Mouse (Mus musculus): ENCODE measurements around the gene Nceh1. TPM values are rescaled to one million over a fixed set of nuclear protein-coding genes. Genes with fewer than 3 reads are reported as not detected.

Nceh1 gene
- total and polyA plus RNA-seq, 3 experiments: 8.2 to 9.3 TPM; not detected in 1

- Histone ChIP-seq H3K79me2 (ENCODE audit: control insufficient read depth, insufficient read depth, low read length, poor library complexity) (no peaks in the 10 kb centered on the region), H3K27me3 (ENCODE audit: control insufficient read depth in 1 of 2, insufficient read depth in 2 of 2, low read length in 2 of 2) (no peaks in the 10 kb centered on the region), H3K9ac (ENCODE audit: control insufficient read depth, low read depth, low read length, poor library complexity, severe bottlenecking) (no peak overlapping the region), H3K4me1 (ENCODE audit: control insufficient read depth in 1 of 2, insufficient read depth in 2 of 2, low read length in 2 of 2) (no peaks in the 10 kb centered on the region), H3K27ac (ENCODE audit: control insufficient read depth, low read depth, low read length) (no peak overlapping the region), H3K36me3 (ENCODE audit: control insufficient read depth in 1 of 2, insufficient read depth in 2 of 2, low read length in 2 of 2) (no peaks in the 10 kb centered on the region; a peak in 2 of 4 replicates), H3K4me3 (ENCODE audit: control insufficient read depth in 1 of 2, insufficient read depth in 1 of 2, low read depth in 2 of 2, low read length in 2 of 2) (no peak overlapping the region), H3K9me3 (replicated peaks; ENCODE audit: insufficient read depth, low read length) (no peaks in the 10 kb centered on the region)
- no peak for DNase-seq (ENCODE audit: low read depth, low spot score)
- TF ChIP-seq POLR2AphosphoS2 (IDR thresholded peaks at IDR 0.05; ENCODE audit: low read length): no peak
- TF ChIP-seq TBP (IDR thresholded peaks at IDR 0.05; ENCODE audit: low read depth, low read length): no peak
- TF ChIP-seq EP300 (IDR thresholded peaks at IDR 0.05; ENCODE audit: low read depth in 1 of 2, low read length in 2 of 2): no peak
- no peak for TF ChIP-seq E2F4 (IDR thresholded peaks at IDR 0.05; ENCODE audit: borderline replicate concordance, low read depth, low read length)
- TF ChIP-seq POLR2A (IDR thresholded peaks at IDR 0.05; ENCODE audit: control insufficient read depth in 1 of 2, insufficient read depth in 1 of 2, low read depth in 1 of 2, low read length in 2 of 2, poor library complexity in 1 of 2): no peak
- no peak for TF ChIP-seq ELF1 (IDR thresholded peaks at IDR 0.05; ENCODE audit: low read depth, low read length)
- no peak for TF ChIP-seq GATA1 (IDR thresholded peaks at IDR 0.05; ENCODE audit: low read depth, low read length)
- TF ChIP-seq ZNF384 (IDR thresholded peaks at IDR 0.05; ENCODE audit: low read depth, low read length): no peak
- TF ChIP-seq CTCF (IDR thresholded peaks at IDR 0.05 in 2 of 3, conservative IDR thresholded peaks at IDR 0.05 in 1 of 3; ENCODE audit: control insufficient read depth in 1 of 3, insufficient read depth in 1 of 3, low read depth in 2 of 3, low read length in 3 of 3, poor library complexity in 1 of 3, severe bottlenecking in 1 of 3): no peak
- no peak for TF ChIP-seq GABPA (IDR thresholded peaks at IDR 0.05; ENCODE audit: low read depth, low read length)
Observed at GRCm38 (mm10) chr3:27228530-27229309, 46.0 kb downstream of the Nceh1 start.

GRCm38 (mm10) chr3:27233361-27233760, 50.6 kb downstream of the Nceh1 start:
- no peaks in the 10 kb centered on the region for H3K27me3 ChIP-seq (ENCODE audit: control insufficient read depth in 1 of 2, insufficient read depth in 2 of 2, low read length in 2 of 2)
- no peak for DNase-seq (ENCODE audit: low read depth, low spot score)
- H3K9ac ChIP-seq (ENCODE audit: control insufficient read depth, low read depth, low read length, poor library complexity, severe bottlenecking): no peak overlapping the region
- no peaks in the 10 kb centered on the region for H3K79me2 ChIP-seq (ENCODE audit: control insufficient read depth, insufficient read depth, low read length, poor library complexity)
- no peak overlapping the region for H3K27ac ChIP-seq (ENCODE audit: control insufficient read depth, low read depth, low read length)
- no peak overlapping the region for H3K4me3 ChIP-seq (ENCODE audit: control insufficient read depth in 1 of 2, insufficient read depth in 1 of 2, low read depth in 2 of 2, low read length in 2 of 2)
- no peaks in the 10 kb centered on the region for H3K9me3 ChIP-seq (replicated peaks; ENCODE audit: insufficient read depth, low read length)
- no peaks in the 10 kb centered on the region for H3K36me3 ChIP-seq (ENCODE audit: control insufficient read depth in 1 of 2, insufficient read depth in 2 of 2, low read length in 2 of 2)
- 0 out of 4 replicates have a peak, but pooled peaks cover 0 to 2% of the 10 kb centered on the region in 2 experiments for H3K4me1 ChIP-seq (ENCODE audit: control insufficient read depth in 1 of 2, insufficient read depth in 2 of 2, low read length in 2 of 2)
- TF ChIP-seq POLR2AphosphoS2 (IDR thresholded peaks at IDR 0.05; ENCODE audit: low read length) (no peak), MAX (IDR thresholded peaks at IDR 0.05; ENCODE audit: low read length) (no peak), MAZ (IDR thresholded peaks at IDR 0.05; ENCODE audit: low read depth, low read length) (no peak), USF1 (IDR thresholded peaks at IDR 0.05; ENCODE audit: low read depth, low read length) (no peak), SMC3 (IDR thresholded peaks at IDR 0.05; ENCODE audit: low read depth, low read length) (no peak), SIN3A (IDR thresholded peaks at IDR 0.05; ENCODE audit: low read length) (no peak), EP300 (IDR thresholded peaks at IDR 0.05; ENCODE audit: low read depth in 1 of 2, low read length in 2 of 2) (no peak)

Data from MEL (cell line).